Mouse (Mus musculus) 416B (cell line): ENCODE measurements at regions not wholly inside any gene's neighbourhood (a gene's known extent, or its start where the extent isn't known, plus 50 kb on each side); places are given as distances from the start of the nearest gene placed in this dataset.

ENCODE experiments used
- DNase-seq: peaks from one replicate; pipeline ENCODE4 v3.0.0; 2011; ENCODE audit warnings: low read depth

DNA sequence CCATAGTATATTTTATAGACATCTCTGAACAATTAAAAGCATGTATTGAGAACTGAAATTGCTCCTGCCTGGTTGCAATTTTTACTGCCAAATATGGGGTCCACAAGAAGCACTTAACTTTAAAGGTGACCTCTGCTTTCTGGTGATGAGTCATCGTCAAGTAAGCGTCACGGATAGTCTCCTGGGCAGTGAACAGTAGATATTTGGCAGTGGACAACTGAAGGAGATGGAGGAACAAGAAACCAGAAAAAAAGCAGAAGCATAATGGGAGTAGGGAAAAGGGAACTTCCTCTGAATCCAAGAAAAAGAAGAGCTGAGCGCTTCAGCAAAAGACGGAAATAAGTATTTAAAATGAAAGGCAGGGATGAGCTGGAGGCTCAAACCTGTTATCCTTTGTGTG, 199.3 kb downstream of the Sox4 start:
- peak; percentile 41 for DNase-seq

DNA sequence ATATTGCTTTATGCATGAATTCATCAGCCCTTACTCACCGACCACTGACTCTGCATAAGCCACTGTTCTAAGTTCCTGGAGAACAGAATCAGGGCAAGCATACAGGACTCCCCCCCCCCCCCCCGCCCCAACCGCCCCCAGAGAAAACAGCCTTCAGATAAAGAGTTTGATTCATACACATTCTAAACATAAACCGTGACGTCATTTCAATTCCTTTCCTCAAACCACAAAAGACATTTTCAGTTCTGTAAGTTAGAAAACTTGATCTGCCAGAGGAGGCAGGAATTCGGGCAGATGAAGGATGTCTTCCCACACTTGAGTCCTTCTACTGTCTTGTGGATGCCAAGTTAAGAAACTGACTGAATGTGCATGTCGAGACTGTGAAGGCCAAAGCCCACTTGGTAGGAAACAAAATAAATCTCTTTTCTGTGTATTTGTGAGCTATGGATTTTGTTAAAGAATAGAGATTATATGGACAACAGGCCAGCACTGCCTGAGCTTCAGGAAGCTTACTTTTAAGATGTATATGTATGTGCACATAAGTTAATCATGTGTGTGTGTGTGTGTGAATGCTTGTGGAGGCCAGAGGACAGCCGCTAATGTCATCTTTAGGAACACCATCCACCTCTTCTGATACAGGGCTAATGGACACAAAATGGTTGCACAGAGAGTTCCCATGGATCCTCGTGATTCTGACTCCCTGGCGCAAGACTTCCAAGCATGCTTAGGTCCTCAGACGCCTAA, 202.4 kb downstream of the Sox4 start:
- peak; percentile 41 for DNase-seq

DNA sequence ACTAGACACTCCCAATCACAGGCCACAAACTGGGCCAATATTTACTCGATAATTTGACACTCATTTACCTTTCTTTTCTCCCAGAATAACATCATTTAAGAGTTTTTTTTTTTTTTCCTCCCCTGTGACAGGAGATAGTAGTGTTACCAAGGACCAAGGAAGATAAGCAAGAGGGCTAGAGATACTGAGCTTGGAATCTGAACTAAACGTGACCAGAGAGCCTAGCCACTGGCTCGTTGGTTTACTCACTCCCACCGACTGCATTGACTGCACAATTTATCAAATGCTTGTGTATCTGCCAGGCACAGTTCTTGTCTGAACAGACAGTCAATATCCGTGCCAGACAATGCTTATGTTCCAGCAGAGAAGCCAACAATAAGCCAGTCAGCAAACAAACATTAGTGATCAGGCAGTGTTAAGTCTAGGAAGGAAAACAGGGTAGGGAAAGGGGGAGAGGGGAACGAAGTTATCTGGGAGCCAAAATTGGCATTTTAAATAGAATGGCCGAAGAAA, 213.3 kb downstream of the Sox4 start:
- DNase-seq: no peak

DNA sequence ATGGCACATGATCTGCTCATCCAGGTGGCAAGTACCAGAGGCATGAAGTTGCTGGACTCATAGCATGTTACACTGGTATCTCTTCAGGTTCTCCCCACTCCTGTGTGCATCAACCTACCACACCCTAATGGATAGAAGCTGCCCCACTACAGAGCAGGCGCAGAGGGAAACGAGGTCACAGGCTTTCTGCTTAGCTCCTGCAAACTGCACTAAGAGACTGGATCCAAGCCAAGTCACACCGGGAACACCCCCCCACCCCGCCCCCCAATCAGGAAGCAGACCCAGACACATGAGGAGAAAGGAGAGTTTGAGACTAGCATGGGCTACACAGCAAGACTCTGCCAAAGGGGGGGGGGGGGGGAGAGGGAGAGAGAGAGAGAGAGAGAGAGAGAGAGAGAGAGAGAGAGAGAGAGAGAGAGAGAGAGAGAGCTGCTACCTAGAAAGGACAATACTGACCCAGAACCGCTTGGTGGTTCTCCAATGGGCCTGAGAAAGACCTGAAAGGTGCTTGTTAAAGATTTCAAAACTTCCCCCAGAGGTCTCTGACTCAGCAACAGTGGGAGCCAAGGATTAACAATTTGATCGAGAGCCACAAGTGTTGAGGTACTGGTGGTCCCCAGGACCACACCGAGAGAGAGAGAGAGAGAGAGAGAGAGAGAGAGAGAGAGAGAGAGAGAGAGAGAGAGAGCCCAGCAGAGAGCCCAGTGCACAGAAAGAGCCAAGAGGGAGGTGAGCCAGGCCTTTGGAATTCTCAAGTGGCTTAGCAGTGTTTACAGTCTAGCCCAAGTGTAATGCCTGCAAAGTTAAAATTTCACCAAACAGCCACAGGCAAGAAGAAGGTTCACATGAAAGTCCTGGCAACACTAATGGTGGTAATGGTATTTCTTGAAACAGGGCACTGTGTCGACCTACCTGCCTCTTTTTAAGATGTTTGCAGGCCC, 215.1 kb downstream of the Sox4 start:
- no peak for DNase-seq

DNA sequence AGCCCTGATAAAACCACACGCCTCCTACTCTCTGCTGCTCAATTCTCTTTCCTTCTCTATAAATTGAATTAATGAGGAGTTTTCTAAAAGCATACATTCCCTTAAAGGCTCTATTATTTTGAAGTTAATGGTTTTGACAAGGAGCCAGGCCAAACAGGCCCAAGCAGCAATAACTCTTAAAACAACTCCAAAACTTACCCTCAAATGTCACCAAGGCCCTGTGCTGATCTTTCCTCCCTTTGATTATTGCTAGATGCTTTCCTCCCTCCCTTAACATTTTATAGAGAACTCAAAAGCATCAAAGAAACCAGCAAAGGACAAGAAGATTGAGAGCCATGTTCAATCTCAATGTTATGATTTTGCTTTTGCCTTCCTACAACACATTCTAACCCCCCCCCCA, 221.0 kb downstream of the Sox4 start:
- no peak for DNase-seq

DNA sequence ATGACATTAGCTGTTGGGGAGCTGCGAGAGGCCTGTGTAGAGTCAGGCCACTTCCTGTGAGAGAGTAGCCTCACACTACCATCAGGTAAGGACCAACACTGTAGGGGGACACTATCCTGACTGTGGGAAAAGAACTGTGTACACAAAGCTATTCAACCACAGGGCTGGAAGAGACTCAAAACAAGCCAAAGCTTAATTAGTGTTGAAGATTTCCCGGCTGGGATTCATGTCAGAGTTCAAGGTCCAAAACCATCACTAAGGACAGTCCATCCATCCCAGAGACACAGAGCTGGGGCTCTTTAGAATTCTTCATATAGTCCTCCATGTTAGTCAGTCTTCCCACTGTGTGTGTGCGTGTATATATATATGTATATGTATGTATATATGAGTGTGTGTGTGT, 221.5 kb downstream of the Sox4 start:
- no peak for DNase-seq

DNA sequence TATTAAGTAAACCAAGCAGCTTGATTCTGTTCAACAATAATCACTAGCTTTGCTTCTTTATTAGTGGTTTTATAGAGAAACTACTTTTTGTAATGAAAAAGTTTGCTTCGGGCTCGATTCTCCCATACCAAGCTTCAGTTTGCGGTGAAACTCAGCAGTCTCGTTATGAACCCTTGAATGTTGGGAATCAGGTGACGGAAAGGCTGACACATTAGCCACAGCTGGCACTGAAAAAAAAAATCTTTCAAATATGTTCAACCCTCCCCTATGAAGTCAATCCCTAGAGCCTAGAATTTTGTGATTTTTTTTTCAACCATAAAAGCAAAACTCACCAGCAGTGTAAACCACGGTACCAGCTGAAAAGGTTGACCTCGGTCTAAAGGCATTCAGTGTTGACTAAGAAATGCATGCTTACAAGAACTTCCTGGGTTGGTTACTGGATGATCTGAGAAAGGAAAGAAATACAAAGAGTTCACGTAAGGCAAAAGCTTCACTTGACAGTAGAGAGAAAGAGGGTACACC, 223.4 kb downstream of the Sox4 start:
- no peak for DNase-seq

DNA sequence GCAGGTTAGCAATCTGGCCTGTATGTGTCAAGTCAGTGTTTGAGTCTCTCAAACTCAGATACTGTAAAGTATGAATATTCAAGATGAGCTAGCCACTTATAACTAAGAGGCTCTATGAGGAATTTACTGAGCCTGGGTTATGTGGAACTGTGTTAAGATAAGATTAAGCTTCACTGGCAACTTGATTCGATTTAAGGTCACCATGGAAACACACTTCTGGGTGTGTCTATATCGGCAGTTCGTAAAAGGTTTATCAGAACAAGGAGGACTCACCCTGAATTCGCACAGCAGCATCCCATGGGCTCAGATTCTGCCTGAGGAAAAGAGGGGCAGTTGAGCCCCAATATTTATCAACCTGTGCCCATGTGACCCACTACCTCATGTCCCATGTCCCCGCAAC, 224.7 kb downstream of the Sox4 start:
- no peak for DNase-seq

DNA sequence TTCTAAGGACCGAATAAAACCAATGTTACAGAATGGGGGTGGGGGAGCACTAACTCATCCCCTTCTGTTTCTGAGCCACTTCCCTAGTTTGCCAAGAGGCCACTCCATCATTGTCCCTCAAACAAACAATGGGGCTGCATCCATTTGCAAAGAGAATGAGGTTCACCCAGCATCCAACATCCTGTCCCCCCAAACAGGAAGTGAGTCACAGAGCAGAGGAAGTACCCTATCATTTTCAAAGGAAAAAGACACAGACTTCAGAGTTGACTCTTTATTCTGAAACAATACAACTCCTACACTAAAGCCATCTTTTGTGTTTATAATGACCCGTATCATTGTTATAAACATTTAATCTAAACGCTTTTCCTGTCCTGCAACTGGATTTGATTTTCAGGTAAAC, 229.2 kb downstream of the Sox4 start:
- peak; percentile 73 for DNase-seq

DNA sequence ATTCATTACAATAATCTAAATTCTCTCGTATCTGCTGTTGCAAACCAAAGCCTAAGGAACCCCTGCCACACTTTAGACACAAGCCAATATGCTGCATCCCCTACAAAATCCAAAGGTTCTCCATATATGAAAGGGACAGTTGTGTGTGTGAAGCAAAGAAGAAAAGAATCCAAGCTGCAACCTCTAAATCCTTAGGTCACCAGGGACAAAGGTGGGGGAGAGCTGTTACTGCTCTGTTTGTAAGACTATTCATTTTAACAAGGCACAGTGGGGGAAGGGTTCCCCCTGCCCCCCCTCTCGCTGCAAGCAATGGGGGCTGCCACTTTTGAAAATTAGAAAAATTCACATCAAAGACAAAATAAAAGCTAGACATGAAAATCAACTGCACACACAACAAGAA, 231.4 kb downstream of the Sox4 start:
- no peak for DNase-seq

DNA sequence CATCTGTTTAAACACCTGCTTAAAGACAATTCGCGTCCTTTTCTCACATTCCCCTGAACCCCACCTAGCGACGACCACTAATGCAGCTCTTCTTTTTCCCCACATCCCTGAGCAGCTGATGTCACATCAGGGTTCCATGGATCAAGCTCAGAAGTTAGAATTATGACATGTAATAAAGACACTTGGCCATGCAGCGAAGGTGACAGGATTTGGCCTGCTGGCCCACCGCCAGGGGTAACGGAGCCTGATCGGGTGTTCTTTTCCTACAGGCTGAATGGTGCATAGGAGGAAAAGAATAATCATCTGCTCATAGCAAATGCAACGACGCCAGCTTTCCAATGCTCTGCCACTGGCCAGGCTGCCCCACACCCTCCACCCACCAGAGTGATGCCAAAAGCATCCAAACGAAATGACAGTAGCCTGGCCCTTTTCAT, 231.9 kb downstream of the Sox4 start:
- DNase-seq: no peak

DNA sequence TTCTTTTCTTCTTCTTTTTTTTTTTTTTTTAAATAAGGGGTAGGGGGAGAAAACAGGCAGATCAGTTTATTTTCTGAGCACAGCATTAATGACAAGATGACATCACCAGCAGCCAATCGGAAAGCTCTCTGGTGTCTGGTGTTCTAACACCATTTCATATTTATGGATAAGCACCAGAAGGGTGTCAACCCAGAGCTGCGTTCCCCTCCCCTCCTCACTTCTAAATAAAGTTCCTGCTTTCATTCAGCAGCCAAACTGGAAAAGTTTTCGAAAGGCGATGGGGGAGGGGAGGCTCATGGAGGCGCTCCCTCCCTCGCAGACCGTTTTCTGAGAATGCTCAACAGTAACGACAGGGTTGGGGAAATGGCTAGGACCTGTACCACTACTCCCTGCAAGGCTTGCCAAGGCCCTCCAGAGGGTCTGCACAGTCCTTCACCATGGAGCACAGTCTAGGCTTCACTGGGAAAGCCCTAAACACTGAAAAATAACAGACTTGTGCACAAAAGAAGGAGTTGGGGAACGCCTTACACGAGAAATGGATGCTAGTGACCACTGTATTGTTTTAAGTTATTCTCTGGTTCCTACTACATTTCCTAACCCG, 232.8 kb downstream of the Sox4 start:
- DNase-seq: no peak

DNA sequence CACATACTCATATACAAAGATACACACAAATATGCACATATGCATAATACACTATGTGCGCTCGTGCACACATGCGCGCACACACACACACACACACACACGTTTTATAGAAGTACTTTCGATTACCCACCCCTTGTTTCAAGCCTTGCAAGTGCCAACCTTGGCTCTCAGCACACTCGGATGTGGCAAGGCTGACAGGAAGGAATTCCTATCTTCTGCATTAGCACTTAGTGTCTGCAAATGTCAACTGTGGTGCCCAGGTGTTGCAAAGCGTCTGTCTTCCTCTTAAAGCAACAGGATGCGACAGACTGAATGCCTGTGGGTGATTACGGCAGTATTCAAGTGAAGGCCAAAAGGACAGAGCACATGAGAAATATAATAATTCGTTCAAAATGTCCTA, 233.3 kb downstream of the Sox4 start:
- DNase-seq: no peak

DNA sequence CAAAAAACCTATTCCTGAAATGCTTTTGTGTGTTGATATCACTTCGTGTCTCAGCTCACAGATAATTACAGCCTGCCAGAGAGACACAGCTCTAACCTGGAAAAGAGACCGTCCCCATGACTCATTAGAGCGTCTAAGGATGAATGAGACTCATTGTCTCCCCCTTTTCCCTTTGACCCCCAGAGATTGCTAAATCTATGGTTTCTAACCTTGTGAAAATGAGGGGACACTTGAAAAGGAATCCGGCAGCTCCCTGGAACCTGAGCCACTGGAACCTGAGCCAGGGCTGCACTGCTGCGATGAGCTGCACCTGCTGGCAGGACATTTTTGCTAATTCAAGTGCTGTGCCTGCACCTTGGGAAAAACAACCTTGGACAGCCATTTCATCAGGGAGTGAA, 234.6 kb downstream of the Sox4 start:
- DNase-seq: no peak

DNA sequence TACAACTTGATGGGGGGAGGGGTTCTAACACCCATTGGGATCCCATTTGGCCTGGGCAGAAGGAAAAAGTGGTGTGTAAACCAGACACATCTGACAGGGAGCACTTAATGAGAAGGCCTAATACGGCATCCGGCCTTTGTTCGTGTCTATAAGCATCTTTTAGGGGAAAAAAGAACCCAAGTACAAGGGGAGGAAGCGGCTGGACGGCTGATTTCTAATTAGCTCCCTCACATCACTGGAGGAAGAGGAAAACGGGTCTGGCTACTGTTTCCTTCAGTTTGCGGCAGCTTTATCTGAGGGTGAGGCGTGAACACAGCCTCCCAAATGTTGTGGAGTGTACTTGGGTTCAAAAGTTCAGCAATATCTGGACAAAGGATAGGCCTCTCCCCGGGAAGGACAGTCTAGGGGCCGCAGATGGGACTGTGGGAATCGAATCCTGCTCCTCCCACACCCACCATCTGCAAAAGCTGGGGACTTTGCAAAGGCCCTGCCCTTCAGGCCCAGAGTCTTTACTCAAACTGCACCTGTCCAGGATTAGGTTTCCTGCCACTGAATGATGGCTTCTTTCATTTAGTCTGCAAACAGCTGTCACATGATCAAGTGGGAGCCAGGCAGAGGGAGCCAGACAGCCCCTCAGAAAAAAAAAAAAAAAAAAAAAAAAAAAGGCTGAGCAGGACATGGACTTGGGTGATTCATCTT, 235.2 kb downstream of the Sox4 start:
- DNase-seq: no peak

DNA sequence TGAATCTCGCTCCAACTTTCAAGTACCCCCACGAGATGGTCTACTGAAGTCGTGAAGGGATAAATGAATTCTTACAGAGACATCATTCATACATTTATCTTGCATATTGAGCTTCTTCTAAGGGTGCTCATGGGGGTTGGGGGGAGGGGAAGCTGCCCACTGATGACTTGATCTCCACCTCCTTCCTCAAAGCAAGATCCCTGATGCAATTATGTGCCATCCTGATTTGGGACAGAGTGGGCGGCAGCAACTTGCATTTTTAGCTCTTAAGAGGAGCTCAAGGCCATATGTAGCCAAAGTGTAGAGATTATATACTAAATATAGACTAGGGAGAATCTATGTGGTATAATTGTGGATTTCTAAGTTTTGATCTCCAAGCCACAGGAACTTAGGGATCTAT, 236.1 kb downstream of the Sox4 start:
- DNase-seq: no peak

DNA sequence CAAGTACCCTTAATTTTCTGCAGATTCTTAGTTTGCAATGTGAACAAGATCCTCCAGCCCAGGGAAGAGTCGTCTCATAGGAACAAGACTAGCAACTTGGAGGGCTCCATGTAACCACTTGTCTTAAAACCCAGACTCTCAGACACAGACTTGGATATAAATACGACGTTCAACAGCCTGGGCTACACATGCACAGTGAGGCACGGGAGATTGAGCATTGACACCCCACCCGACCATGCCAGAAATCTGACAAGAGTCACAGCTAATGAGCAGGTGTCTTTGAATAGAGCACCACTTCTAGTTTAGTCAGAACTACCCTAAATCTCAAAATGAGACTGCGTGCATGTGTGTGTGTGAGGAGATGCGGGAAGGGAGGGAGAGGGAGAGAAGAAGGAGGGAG, 243.5 kb downstream of the Sox4 start:
- no peak for DNase-seq

DNA sequence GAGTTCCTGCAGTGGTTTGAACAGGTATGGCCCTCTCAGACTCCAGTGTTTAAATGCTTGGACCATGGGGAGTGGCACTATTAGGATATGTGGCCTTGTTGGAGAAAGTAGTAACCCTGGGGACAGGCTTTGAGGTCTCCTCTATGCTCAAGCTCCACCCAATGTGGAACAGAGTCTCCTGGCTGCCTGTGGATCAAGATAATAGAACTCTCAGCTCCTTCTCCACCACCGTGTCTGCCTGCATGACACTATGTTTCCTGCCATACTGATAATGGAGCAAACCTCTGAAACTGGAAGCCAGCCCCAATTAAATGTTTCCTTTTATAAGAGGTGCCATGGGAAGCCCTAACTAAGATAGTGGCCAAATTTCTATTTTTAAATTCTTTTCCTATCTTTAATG, 252.2 kb downstream of the Sox4 start:
- peak; percentile 88 for DNase-seq

DNA sequence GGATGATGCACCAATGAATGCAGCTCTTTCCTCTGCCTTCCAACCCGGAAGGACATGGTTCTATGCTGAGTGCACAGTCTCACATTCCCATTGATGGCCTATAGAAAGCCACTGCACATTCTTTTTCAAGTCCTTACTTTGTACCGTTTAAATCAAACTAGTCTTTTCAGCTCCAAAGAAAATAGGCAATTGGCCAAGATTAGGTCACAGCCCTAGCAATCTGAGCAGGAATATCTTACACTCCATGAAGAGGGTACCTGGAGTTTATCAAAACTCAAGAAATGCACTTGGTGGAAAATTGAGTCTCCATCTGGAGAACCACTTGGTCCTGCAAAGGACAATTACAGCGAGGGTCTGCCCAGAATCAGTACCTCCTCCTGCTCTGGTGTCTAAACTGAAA, 253.4 kb downstream of the Sox4 start:
- DNase-seq: no peak

DNA sequence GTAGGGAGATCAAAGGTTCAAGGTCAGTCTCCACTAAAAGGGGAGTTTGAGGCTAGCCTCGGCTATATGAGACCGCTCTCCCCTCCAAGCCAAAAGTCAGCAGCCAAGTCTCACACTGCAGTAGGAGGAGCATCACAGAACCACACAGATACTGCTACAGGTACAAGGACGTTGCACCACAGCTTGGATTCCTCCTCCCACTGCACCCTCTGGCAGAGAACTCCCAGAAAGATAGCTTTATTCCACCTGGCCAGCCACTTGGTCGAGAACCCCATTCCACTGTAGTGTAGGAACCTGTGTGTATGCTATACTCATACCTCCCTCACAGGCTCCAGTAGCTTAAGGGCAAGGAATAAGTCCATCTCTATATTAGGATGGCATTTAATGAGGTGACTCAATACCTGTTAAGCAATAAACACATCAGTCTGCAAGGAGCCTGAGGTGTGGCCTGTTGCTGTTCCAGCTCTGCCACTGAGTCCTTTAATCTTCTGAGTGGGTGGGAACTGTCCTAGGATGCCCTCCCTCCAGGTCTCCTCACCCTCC, 254.0 kb downstream of the Sox4 start:
- DNase-seq: no peak

DNA sequence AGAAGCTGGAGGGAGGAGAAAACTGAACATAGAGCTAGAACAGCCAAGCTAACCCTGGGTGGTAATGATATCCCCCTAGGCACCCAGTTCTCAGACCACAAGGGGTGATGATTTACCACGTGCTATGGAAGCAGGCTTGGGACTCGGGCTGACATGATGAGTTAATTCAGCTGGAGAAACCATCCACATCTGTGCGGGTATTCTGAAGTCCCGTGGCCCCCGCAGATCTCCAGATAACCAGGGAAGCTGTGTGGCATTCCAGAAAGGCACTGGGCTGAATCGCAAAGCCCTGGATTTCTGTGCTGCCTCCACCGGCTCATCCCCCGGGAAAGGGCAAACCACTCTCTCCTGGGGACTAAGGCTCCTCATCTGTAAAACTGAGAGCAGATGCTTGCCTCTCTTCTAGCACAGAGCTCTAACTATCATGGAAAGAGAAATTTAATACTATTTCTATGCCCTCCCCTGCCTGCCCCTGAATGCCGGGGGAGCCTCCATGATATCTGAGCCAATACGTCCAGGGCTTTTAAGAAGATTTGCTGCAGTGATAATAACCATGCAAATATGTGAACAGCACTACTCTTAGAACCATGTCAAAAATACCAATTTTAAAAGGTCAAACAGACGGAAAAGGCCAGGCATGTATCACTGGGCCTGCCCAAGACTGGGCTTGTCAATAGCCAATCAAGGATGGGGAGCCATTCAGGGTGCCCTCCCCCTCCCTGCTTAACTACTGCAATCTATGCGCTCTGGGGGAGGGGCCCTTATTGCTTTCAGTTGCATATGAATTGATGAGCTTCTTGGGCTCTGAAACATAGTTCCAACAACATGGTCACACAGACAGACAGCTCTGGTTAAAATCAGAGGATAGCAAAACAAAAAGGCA, 255.5 kb downstream of the Sox4 start:
- no peak for DNase-seq
